ENCODE assay signal across 9 mouse cellular contexts in genomic region chr5:124186465-124186854, GRCm38 (mm10).
DNase-seq lines count a peak whose midpoint lies in the region; ATAC-seq and TF ChIP-seq lines count a peak whose summit lies in the region.
"Had no signal": no experiment of that assay in that cellular context is flagged by ENCODE, and none has a peak within 500 bp of the region (broad histone marks: within the 10 kb centered on the region; RNA-seq: fewer than 3 reads in every experiment).

No protein-coding gene starts in this region.

- peak; percentile 35; the same call in 1 of the 2 replicates for TF ChIP-seq CTCF in kidney, postnatal 0 days (IDR thresholded peaks at IDR 0.05; ENCODE audit: low read depth)
- peak; percentile 38 for TF ChIP-seq CTCF in heart, postnatal 0 days (IDR thresholded peaks at IDR 0.05; ENCODE audit: low read depth)

- H3K4me3 ChIP-seq in kidney, postnatal 0 days (replicated peaks; ENCODE audit: low read depth, low read length): no peak overlapping the region
- H3K4me3 ChIP-seq in heart, postnatal 0 days (ENCODE audit: low read depth, low read length): peak overlapping the region; percentile 17; the same call in 1 of the 2 replicates
- peak overlapping the region; percentile 24 for H3K4me3 ChIP-seq in limb, embryonic 15.5 days

- no peak overlapping the region for H3K9ac ChIP-seq in kidney, postnatal 0 days (ENCODE audit: low read depth, low read length)
- H3K9ac ChIP-seq in heart, postnatal 0 days (replicated peaks; ENCODE audit: low read depth, low read length): peak overlapping the region; percentile 43; the same call in 1 of the 2 replicates
- no peak overlapping the region for H3K9ac ChIP-seq in limb, embryonic 15.5 days

- 57% methylated on average over 10 of the region's 10 CpGs for WGBS in kidney, postnatal 0 days
- WGBS in heart, postnatal 0 days: 40% methylated on average over 10 of the region's 10 CpGs
- WGBS in limb, embryonic 15.5 days: 63% methylated on average over 10 of the region's 10 CpGs

- no peak for DNase-seq in kidney, postnatal 0 days (ENCODE audit: low spot score)
- no peak for DNase-seq in kidney, postnatal 10 days
- DNase-seq in cerebellum, adult 8-10 months: peak; percentile 57
- DNase-seq in heart, postnatal 0 days (ENCODE audit: low spot score): no peak
- DNase-seq in spleen, postnatal 36 days (ENCODE audit: low spot score in 2 of 2): no peak
- DNase-seq in embryo, embryonic 10 days (ENCODE audit: low spot score): no peak
- no peak for DNase-seq in spleen, postnatal 4 days (ENCODE audit: low spot score in 2 of 2)

- 0 out of 2 replicates have a peak overlapping the region, but pooled peaks have one; percentile 5 for H3K27ac ChIP-seq in kidney, postnatal 0 days
- H3K27ac ChIP-seq in heart, postnatal 0 days (ENCODE audit: low read depth): peak overlapping the region; percentile 83
- peak overlapping the region; percentile 63; the same call in 1 of the 2 replicates for H3K27ac ChIP-seq in limb, embryonic 15.5 days

- no peaks in the 10 kb centered on the region for H3K27me3 ChIP-seq in kidney, postnatal 0 days (ENCODE audit: insufficient read depth, low read length)
- H3K27me3 ChIP-seq in heart, postnatal 0 days (ENCODE audit: control insufficient read depth, insufficient read depth, low read length): no peaks in the 10 kb centered on the region
- H3K27me3 ChIP-seq in limb, embryonic 15.5 days: no peaks in the 10 kb centered on the region

- no peaks in the 10 kb centered on the region for H3K9me3 ChIP-seq in kidney, postnatal 0 days (replicated peaks; ENCODE audit: low read length)
- H3K9me3 ChIP-seq in heart, postnatal 0 days (replicated peaks; ENCODE audit: control insufficient read depth, low read length): no peaks in the 10 kb centered on the region
- H3K9me3 ChIP-seq in limb, embryonic 15.5 days: no peaks in the 10 kb centered on the region
- H3K9me3 ChIP-seq: G1E had no signal

- H3K4me1 ChIP-seq in kidney, postnatal 0 days (replicated peaks; ENCODE audit: insufficient read depth, low read length): peaks cover 9% of the 10 kb centered on the region; the same call in 1 of the 2 replicates
- peaks cover 73% of the 10 kb centered on the region for H3K4me1 ChIP-seq in heart, postnatal 0 days (ENCODE audit: control insufficient read depth, insufficient read depth)
- H3K4me1 ChIP-seq in limb, embryonic 15.5 days: peaks cover 59% of the 10 kb centered on the region

- no peak for TF ChIP-seq EP300 in heart, postnatal 0 days (IDR thresholded peaks at IDR 0.05; ENCODE audit: low read depth)

- ATAC-seq in kidney, postnatal 0 days (replicated peaks; ENCODE audit: low FRiP score, low read depth): 0 out of 2 replicates have a peak, but pooled peaks have one; percentile 23
- peak; percentile 59 for ATAC-seq in heart, postnatal 0 days (ENCODE audit: insufficient read depth, low read depth)
- ATAC-seq in limb, embryonic 15.5 days (ENCODE audit: insufficient number of reproducible peaks, low FRiP score, low TSS enrichment, low read depth): no peak

- no peak overlapping the region for H3K4me2 ChIP-seq in kidney, postnatal 0 days (ENCODE audit: low read length)
- H3K4me2 ChIP-seq in heart, postnatal 0 days (ENCODE audit: low read depth, low read length): peak overlapping the region; percentile 42
- peak overlapping the region; percentile 44 for H3K4me2 ChIP-seq in limb, embryonic 15.5 days

- no peaks in the 10 kb centered on the region for H3K36me3 ChIP-seq in kidney, postnatal 0 days (ENCODE audit: insufficient read depth, low read length)
- no peaks in the 10 kb centered on the region for H3K36me3 ChIP-seq in heart, postnatal 0 days (replicated peaks; ENCODE audit: control insufficient read depth, insufficient read depth, low read length)
- H3K36me3 ChIP-seq in limb, embryonic 15.5 days: no peaks in the 10 kb centered on the region

Comparison
In these comparisons a context has a peak if more than half of its experiments do, and no peak if none do; other contexts are left out.
1. H3K27ac ChIP-seq: peak in every context shown above with its lines; median percentile 83 in heart, postnatal 0 days; 63 in limb, embryonic 15.5 days; 5 in kidney, postnatal 0 days.